Mouse (Mus musculus) forebrain, embryonic 10.5 days (tissue): ENCODE measurements around the gene Tmem8b. TPM values are rescaled to one million over a fixed set of nuclear protein-coding genes. Genes with fewer than 3 reads are reported as not detected.

Source experiments
- DNase-seq: peaks from one replicate; pipeline ENCODE4 v3.0.0-alpha.2; 2017; ENCODE audit warnings: low spot score; ENCODE audit errors: extremely low spot score
- H3K27ac ChIP-seq: fragments of 300-500 bp; sonication (generic); 2 replicates; pipeline ENCODE4 v1.5.1; 2016; ENCODE audit warnings: mild to moderate bottlenecking
- H3K27me3 ChIP-seq: fragments of 300-500 bp; sonication (generic); 2 replicates; pipeline ENCODE4 v1.6.1; 2016; ENCODE audit warnings: mild to moderate bottlenecking; ENCODE audit not compliant: poor library complexity, severe bottlenecking
- H3K36me3 ChIP-seq: fragments of 300-500 bp; sonication (generic); replicated peaks from 2 replicates; pipeline ENCODE4 v1.6.1; 2016; ENCODE audit warnings: mild to moderate bottlenecking, moderate library complexity
- H3K4me1 ChIP-seq: fragments of 300-500 bp; sonication (generic); 2 replicates; pipeline ENCODE4 v1.6.1; 2016
- H3K4me3 ChIP-seq: fragments of 300-500 bp; sonication (generic); 2 replicates; pipeline ENCODE4 v1.5.1; 2016; ENCODE audit warnings: mild to moderate bottlenecking, moderate library complexity
- H3K9me3 ChIP-seq: fragments of 300-500 bp; sonication (generic); 2 replicates; pipeline ENCODE4 v1.6.1; 2016; ENCODE audit warnings: mild to moderate bottlenecking, moderate library complexity
- WGBS: fragments of 180-500 bp; shearing (Covaris S2); methylation state at CpG from one replicate; pipeline ENCODE4 v1.1.7; 2016; 5-methylcytosine and 5-hydroxymethylcytosine counted together
- polyA plus RNA-seq: library from polyadenylated mRNA; unstranded; fragments of >200 nt; fragmentation: Nextera tagmentation; extraction: Ambion mirVana; gene quantifications from 2 replicates; pipeline ENCODE4 v1.2.1, GENCODE M21; 2016

The Tmem8b gene
- 4.2 and 4.3 TPM in 2 replicates for polyA plus RNA-seq

GRCm38 (mm10) chr4:43668782-43669427 is at the start of gene Tmem8b, which contains the start of gene Fam221b:
Gene Tmem8b (plus strand): TSS chr4:43668971.
Gene Fam221b (minus strand): TSS chr4:43669145.
- 4% methylated on average over 40 of the region's 41 CpGs for WGBS
- DNase-seq = peak; percentile 88
- peaks cover 64% of the 10 kb centered on the region for H3K27me3 ChIP-seq
- H3K4me3 ChIP-seq = peak within 1 kb of the TSS; percentile 82
- no peaks in the 10 kb centered on the region for H3K36me3 ChIP-seq
- H3K4me1 ChIP-seq = peaks cover 32% of the 10 kb centered on the region
- no peaks in the 10 kb centered on the region for H3K9me3 ChIP-seq
- peak within 1 kb of the TSS; percentile 93 for H3K27ac ChIP-seq

GRCm38 (mm10) chr4:43620146-43620778 is 48.5 kb upstream of the Tmem8b start:
- DNase-seq = peak; percentile 10
- WGBS = 86% methylated on average over 4 of the region's 4 CpGs
- peaks cover 12% of the 10 kb centered on the region for H3K9me3 ChIP-seq
- no peaks in the 10 kb centered on the region for H3K4me1 ChIP-seq
- H3K36me3 ChIP-seq = no peaks in the 10 kb centered on the region
- H3K4me3 ChIP-seq = no peak overlapping the region
- no peaks in the 10 kb centered on the region for H3K27me3 ChIP-seq
- no peak overlapping the region for H3K27ac ChIP-seq

DNA sequence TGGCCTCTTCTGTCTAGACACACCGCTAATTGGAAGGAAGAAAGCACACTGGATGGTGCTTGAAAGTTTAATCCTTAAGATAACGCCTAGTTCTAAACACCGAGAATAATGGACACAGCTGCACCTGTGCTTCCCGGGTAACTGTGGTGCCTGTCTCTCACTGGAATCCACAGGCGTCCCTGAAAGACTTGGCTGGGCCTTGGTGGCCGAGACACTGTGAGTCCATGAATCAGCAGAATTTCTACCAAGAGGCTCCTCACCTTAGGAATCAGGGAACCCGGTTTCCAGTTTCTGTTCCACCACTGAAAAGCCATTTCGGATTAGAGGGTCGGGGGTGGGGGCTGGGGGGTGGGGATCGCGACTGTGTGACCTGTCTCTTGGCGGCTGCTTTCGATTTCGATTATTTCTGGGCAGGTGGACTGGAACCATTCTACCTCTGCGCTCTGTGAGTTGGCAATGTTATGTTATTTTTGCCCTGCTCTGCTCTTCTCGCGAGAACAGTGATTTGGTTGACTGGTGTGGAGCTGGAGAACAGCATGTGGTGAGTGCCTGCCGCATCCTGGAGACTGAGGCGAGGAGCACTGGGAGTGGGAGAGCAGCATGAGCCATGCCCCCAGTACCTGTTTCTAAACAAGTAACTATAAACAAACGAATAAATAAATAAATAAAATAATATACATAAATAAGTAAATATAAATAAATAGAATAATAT is 39.5 kb upstream of the Tmem8b start:
- Histone ChIP-seq H3K4me1 (peaks cover 44% of the 10 kb centered on the region), H3K27ac (no peak overlapping the region), H3K9me3 (peaks cover 24% of the 10 kb centered on the region), H3K4me3 (no peak overlapping the region), H3K27me3 (peaks cover 36% of the 10 kb centered on the region), H3K36me3 (no peaks in the 10 kb centered on the region)
- WGBS = 41% methylated on average over 20 of the region's 20 CpGs
- DNase-seq = peak; percentile 16

- H3K4me3 ChIP-seq = peak overlapping the region; percentile 79
- 7% methylated on average over 5 of the region's 5 CpGs for WGBS
- peaks cover 36% of the 10 kb centered on the region for H3K27me3 ChIP-seq
- H3K36me3 ChIP-seq = no peaks in the 10 kb centered on the region
- peaks cover 44% of the 10 kb centered on the region for H3K4me1 ChIP-seq
- no peak overlapping the region for H3K27ac ChIP-seq
- H3K9me3 ChIP-seq = peaks cover 15% of the 10 kb centered on the region
- peak; percentile 78 for DNase-seq
These were observed 38.7 kb upstream of the Tmem8b start for GRCm38 (mm10) chr4:43630030-43630581.

- no peak for DNase-seq
- 21% methylated on average over 5 of the region's 5 CpGs for whole genome bisulfite sequencing
These were observed 38.1 kb upstream of the Tmem8b start for GRCm38 (mm10) chr4:43630671-43631045.

GRCm38 (mm10) chr4:43631046-43631955 is 37.5 kb upstream of the Tmem8b start, which contains the start of gene Npr2:
Gene Npr2 (plus strand): TSS chr4:43631935.
- Histone ChIP-seq H3K4me1 (peaks cover 48% of the 10 kb centered on the region), H3K9me3 (peaks cover 4% of the 10 kb centered on the region; the same call in 1 of the 2 replicates), H3K27ac (peak within 1 kb of the TSS; percentile 90), H3K4me3 (peak within 1 kb of the TSS; percentile 79), H3K27me3 (peaks cover 36% of the 10 kb centered on the region), H3K36me3 (no peaks in the 10 kb centered on the region)
- under 1% methylated on average over 33 of the region's 70 CpGs for WGBS
- peak; percentile 55 for DNase-seq

More at GRCm38 (mm10) chr4:43630671-43631045, 38.1 kb upstream of the Tmem8b start:
- peaks cover 36% of the 10 kb centered on the region for H3K27me3 ChIP-seq
- peaks cover 10% of the 10 kb centered on the region for H3K9me3 ChIP-seq
- peak overlapping the region; percentile 79 for H3K4me3 ChIP-seq
- no peaks in the 10 kb centered on the region for H3K36me3 ChIP-seq
- peak overlapping the region; percentile 90 for H3K27ac ChIP-seq
- H3K4me1 ChIP-seq = peaks cover 44% of the 10 kb centered on the region

DNA sequence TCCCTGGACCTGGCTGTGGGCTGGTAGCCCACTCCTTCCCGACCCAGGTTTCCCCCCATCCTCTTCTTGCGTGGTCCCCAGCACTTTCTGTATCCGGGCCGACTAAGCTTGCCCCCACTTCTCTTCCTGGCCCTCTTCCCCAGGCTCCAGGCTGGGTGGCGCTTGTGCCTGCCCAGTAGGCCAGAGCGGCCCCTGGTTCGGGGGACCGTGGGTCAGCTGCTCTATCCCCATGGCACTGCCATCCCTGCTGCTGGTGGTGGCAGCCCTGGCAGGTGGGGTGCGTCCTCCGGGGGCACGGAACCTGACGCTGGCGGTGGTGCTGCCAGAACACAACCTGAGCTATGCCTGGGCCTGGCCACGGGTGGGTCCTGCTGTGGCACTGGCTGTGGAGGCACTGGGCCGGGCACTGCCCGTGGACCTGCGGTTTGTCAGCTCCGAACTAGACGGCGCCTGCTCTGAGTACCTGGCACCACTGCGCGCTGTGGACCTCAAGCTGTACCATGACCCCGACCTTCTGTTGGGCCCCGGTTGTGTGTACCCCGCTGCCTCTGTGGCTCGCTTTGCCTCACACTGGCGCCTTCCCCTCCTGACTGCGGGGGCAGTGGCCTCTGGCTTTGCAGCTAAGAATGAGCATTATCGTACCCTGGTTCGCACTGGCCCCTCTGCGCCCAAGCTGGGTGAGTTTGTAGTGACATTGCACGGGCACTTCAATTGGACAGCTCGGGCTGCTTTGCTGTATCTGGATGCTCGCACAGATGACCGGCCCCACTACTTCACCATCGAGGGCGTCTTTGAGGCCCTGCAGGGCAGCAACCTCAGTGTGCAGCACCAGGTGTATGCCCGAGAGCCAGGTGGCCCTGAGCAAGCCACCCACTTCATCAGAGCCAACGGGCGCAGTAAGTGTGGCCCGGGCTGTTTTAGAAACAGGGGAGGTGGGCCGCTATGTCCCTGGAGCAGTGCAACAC is 36.5 kb upstream of the Tmem8b start:
- WGBS = 42% methylated on average over 42 of the region's 42 CpGs
- Histone ChIP-seq H3K36me3 (no peaks in the 10 kb centered on the region), H3K27ac (peak overlapping the region; percentile 90), H3K27me3 (peaks cover 36% of the 10 kb centered on the region), H3K4me1 (peaks cover 48% of the 10 kb centered on the region), H3K4me3 (peak overlapping the region; percentile 79), H3K9me3 (no peaks in the 10 kb centered on the region)
- peak; percentile 14 for DNase-seq

DNA sequence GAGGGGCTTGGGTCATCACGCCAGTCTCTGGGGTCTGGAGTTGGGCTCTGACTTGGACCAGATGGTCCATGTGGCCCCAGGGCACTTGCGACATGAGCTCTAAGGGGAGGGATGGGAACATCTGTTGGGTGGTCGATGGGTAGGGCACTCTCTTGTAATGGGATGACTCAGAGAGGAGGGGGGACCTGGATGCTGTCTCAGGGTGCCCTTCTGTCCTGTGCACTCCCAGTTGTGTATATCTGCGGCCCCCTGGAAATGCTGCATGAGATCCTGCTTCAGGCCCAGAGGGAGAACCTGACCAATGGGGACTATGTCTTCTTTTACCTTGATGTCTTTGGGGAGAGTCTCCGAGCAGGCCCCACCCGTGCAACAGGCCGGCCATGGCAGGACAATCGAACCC is 35.5 kb upstream of the Tmem8b start:
- Histone ChIP-seq H3K9me3 (no peaks in the 10 kb centered on the region), H3K36me3 (no peaks in the 10 kb centered on the region), H3K27ac (0 out of 2 replicates have a peak overlapping the region, but pooled peaks have one; percentile 11), H3K27me3 (peaks cover 36% of the 10 kb centered on the region), H3K4me1 (peaks cover 48% of the 10 kb centered on the region), H3K4me3 (no peak overlapping the region; the same call in 1 of the 2 replicates)
- WGBS = 77% methylated on average over 8 of the region's 8 CpGs
- peak; percentile 13 for DNase-seq

DNA sequence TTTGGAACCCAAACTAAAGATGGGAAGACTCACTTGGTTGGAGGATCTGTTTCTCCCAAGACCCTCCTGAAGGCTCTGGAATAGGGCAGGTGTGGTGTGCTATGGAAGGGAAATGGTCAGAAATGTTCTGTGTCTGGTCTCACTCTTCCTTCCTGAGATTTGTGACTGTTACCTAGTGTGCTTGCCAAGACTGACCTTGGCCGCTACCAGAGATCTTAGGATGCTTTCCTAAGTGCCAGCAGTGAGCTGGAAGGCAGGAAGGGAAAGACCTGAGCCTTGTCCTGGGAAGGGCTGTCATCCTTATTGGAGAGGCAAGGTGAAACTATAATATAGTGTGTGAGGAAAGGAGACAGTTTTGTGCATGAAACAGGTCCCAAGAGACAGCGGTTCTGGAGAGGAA is 35.0 kb upstream of the Tmem8b start:
- H3K27me3 ChIP-seq = peaks cover 36% of the 10 kb centered on the region
- 93% methylated on average over 2 of the region's 2 CpGs for WGBS
- no peaks in the 10 kb centered on the region for H3K9me3 ChIP-seq
- peaks cover 48% of the 10 kb centered on the region for H3K4me1 ChIP-seq
- no peaks in the 10 kb centered on the region for H3K36me3 ChIP-seq
- no peak overlapping the region; the same call in 1 of the 2 replicates for H3K4me3 ChIP-seq
- 0 out of 2 replicates have a peak overlapping the region, but pooled peaks have one; percentile 11 for H3K27ac ChIP-seq
- no peak for DNase-seq

DNA sequence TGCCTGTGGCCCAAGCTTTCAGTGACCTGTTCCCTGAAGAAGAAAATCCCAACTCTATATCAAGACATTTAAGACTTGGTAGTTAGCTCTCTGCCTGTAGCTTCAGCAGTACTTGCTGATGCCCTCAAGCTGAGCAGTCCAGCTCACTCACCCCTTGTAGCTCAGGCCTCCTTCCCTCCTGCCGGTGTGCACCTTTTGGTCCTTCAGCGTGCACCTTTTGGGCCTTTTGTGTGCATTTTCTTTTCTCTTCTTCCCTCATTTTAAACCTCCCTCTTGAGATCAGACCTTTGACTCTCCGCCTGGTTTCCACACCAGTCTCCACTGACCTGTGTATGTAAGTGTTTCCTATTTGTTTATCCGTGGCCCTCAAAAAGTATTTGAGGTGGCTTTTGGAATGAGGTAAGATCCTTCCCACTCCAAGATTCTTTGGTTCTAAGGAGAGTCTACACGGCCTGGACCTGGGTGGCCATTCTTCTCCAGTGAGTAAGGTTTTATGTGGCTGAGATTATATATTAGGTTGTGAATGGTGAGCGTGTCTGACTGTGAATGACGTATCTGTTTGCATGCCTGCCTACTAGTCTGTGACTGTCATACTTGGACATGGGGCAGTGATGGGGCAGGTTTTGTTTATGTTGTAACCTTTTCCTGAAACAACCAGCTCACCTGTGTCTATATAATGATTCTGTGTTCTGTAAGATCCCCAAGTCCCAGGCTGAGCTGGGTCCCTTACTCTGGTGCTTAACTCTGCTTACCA is 34.0 kb upstream of the Tmem8b start:
- no peak overlapping the region for H3K4me3 ChIP-seq
- WGBS = 90% methylated on average over 7 of the region's 7 CpGs
- H3K36me3 ChIP-seq = no peaks in the 10 kb centered on the region
- DNase-seq = peak; percentile 7
- H3K27ac ChIP-seq = no peak overlapping the region
- peaks cover 41% of the 10 kb centered on the region for H3K4me1 ChIP-seq
- H3K9me3 ChIP-seq = no peaks in the 10 kb centered on the region
- H3K27me3 ChIP-seq = peaks cover 36% of the 10 kb centered on the region
